Mouse (Mus musculus): ENCODE data around the gene Gm49405. TPM values are rescaled to one million over a fixed set of nuclear protein-coding genes. Genes with fewer than 3 reads are reported as not detected.

The Gm49405 gene
- polyA plus RNA-seq, 1 experiment from 2014 or later = 1.6 TPM

DNA sequence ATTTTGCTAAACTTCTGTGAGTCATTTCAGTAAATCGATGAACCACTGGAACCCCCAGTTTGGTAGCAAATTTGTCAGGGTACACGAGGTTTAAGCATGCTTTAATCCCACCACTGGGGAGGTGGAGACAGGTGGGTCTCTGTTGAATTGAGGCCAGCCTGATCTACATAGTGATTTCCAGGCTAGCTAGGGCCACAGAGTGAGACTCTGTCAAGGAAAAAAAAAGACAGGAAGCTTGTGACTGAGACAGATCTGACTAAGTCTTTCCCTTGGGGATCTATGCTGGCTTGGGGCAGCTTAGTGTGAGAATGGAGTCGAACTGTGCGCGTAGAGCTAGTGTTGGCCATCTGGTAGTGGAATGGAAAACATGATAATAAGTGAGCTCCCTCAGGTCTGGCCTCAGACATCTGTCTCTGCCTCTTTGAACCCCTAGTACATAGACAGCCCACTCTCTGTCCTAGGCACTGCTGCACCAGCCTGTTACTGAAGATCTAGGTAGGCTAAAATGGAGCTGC lies 52.1 kb downstream of the Gm49405 start:
- no peaks in the 10 kb centered on the region for H3K27me3 ChIP-seq (replicated peaks; ENCODE audit: control insufficient read depth, insufficient read depth, low read length)
- ATAC-seq (ENCODE audit: low read depth) (no peak), DNase-seq (ENCODE audit: low spot score) (no peak)
- H3K4me3 ChIP-seq (ENCODE audit: low read depth, low read length) = no peak overlapping the region
- H3K36me3 ChIP-seq (ENCODE audit: control insufficient read depth, insufficient read depth, low read length) = no peaks in the 10 kb centered on the region
- no peaks in the 10 kb centered on the region for H3K9me3 ChIP-seq (ENCODE audit: control insufficient read depth, low read length)
- WGBS = 62% methylated on average over 5 of the region's 5 CpGs
- no peaks in the 10 kb centered on the region for H3K4me1 ChIP-seq (ENCODE audit: control insufficient read depth, insufficient read depth, low read length)
- H3K4me2 ChIP-seq (ENCODE audit: low read depth, low read length) = no peak overlapping the region
- no peak overlapping the region for H3K9ac ChIP-seq (ENCODE audit: low read depth, low read length)
- no peak overlapping the region for H3K27ac ChIP-seq (replicated peaks; ENCODE audit: low read depth, low read length)

DNA sequence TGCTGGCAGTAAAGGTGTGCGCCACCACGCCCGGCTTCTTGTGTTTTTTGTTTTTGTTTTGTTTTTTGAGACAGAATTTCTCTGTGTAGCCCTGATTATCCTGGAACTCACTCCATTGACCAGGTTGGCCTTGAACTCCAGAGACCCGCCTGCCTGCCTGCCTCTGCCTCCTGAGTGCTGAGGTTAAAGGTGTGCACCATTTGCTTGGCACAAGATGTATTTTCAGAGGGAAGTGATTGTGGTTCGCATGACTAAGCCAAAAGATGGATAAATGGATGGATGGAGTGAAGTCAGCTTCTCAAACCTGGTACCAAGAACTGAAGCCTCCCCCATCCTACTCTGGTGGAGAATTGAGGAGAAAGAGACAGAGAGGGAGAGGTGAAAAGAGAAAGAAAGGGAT lies 54.2 kb downstream of the Gm49405 start:
- Histone ChIP-seq H3K9me3 (ENCODE audit: control insufficient read depth, low read length) (no peaks in the 10 kb centered on the region), H3K27ac (replicated peaks; ENCODE audit: low read depth, low read length) (no peak overlapping the region), H3K4me3 (ENCODE audit: low read depth, low read length) (no peak overlapping the region), H3K4me1 (ENCODE audit: control insufficient read depth, insufficient read depth, low read length) (no peaks in the 10 kb centered on the region), H3K4me2 (ENCODE audit: low read depth, low read length) (no peak overlapping the region), H3K27me3 (replicated peaks; ENCODE audit: control insufficient read depth, insufficient read depth, low read length) (no peaks in the 10 kb centered on the region), H3K9ac (ENCODE audit: low read depth, low read length) (no peak overlapping the region), H3K36me3 (ENCODE audit: control insufficient read depth, insufficient read depth, low read length) (no peaks in the 10 kb centered on the region)
- ATAC-seq (ENCODE audit: low read depth) (no peak), DNase-seq (ENCODE audit: low spot score) (no peak)
- WGBS = 87% methylated on average over 5 of the region's 5 CpGs

Other genes with a start within 250 kb of the Gm49405 start
- gene Kmt5b, start 233.2 kb upstream of the Gm49405 start, polyA plus RNA-seq (2014; fragmentation: Nextera tagmentation; extraction: Ambion mirVana) = 25.6 and 26.3 TPM in 2 replicates
- 31.3 and 32.9 TPM in 2 replicates for gene Chka, start 148.9 kb upstream of the Gm49405 start, polyA plus RNA-seq (2014; fragmentation: Nextera tagmentation; extraction: Ambion mirVana)
- 33.6 and 36.5 TPM in 2 replicates for gene Tcirg1, start 93.5 kb upstream of the Gm49405 start, polyA plus RNA-seq (2014; fragmentation: Nextera tagmentation; extraction: Ambion mirVana)
- gene Ndufs8, start 87.9 kb upstream of the Gm49405 start, polyA plus RNA-seq (2014; fragmentation: Nextera tagmentation; extraction: Ambion mirVana) = 297 and 302 TPM in 2 replicates
- gene Aldh3b1, start 70.8 kb upstream of the Gm49405 start, polyA plus RNA-seq (2014; fragmentation: Nextera tagmentation; extraction: Ambion mirVana) = 4.6 and 4.8 TPM in 2 replicates
- gene Unc93b1, start 65.4 kb upstream of the Gm49405 start, polyA plus RNA-seq (2014; fragmentation: Nextera tagmentation; extraction: Ambion mirVana) = 21.3 and 24.5 TPM in 2 replicates
- gene Aldh3b3, start 42.0 kb upstream of the Gm49405 start, polyA plus RNA-seq (2014; fragmentation: Nextera tagmentation; extraction: Ambion mirVana) = 0.18 and 0.24 TPM in 2 replicates
- gene Aldh3b2, start 28.3 kb upstream of the Gm49405 start, polyA plus RNA-seq (2014; fragmentation: Nextera tagmentation; extraction: Ambion mirVana) = 9.2 and 11.8 TPM in 2 replicates
- 8.2 and 8.5 TPM in 2 replicates for gene Acy3, start 14.1 kb upstream of the Gm49405 start, polyA plus RNA-seq (2014; fragmentation: Nextera tagmentation; extraction: Ambion mirVana)
- gene Tbx10, start 7.9 kb upstream of the Gm49405 start, polyA plus RNA-seq (2014; fragmentation: Nextera tagmentation; extraction: Ambion mirVana) = 0.10 TPM in 1 of 2 replicates, not detected in the other
- gene Nudt8, start within 50 bp of the Gm49405 start, polyA plus RNA-seq (2014; fragmentation: Nextera tagmentation; extraction: Ambion mirVana) = 25.8 and 29.5 TPM in 2 replicates
- 2.5 and 3.4 TPM in 2 replicates for gene Doc2g, start 2.7 kb downstream of the Gm49405 start, polyA plus RNA-seq (2014; fragmentation: Nextera tagmentation; extraction: Ambion mirVana)
- 188 and 199 TPM in 2 replicates for gene Ndufv1, start 12.2 kb downstream of the Gm49405 start, polyA plus RNA-seq (2014; fragmentation: Nextera tagmentation; extraction: Ambion mirVana)
- gene Gstp1, start 37.4 kb downstream of the Gm49405 start, polyA plus RNA-seq (2014; fragmentation: Nextera tagmentation; extraction: Ambion mirVana) = 483 and 496 TPM in 2 replicates
- gene Gstp2, start 45.4 kb downstream of the Gm49405 start, polyA plus RNA-seq (2014; fragmentation: Nextera tagmentation; extraction: Ambion mirVana) = 1.2 and 4.5 TPM in 2 replicates
- 0.35 TPM in 1 of 2 replicates, not detected in the other for gene Gstp3, start 58.9 kb downstream of the Gm49405 start, polyA plus RNA-seq (2014; fragmentation: Nextera tagmentation; extraction: Ambion mirVana)
- not detected in 2 replicates for gene Cabp2, start 81.0 kb downstream of the Gm49405 start, polyA plus RNA-seq (2014; fragmentation: Nextera tagmentation; extraction: Ambion mirVana)
- 66.1 and 68.6 TPM in 2 replicates for gene Cdk2ap2, start 96.6 kb downstream of the Gm49405 start, polyA plus RNA-seq (2014; fragmentation: Nextera tagmentation; extraction: Ambion mirVana)
- 5.6 and 6.6 TPM in 2 replicates for gene Pitpnm1, start 99.4 kb downstream of the Gm49405 start, polyA plus RNA-seq (2014; fragmentation: Nextera tagmentation; extraction: Ambion mirVana)
- gene Aip, start 125.2 kb downstream of the Gm49405 start, polyA plus RNA-seq (2014; fragmentation: Nextera tagmentation; extraction: Ambion mirVana) = 81.9 and 88.6 TPM in 2 replicates
- gene Gpr152, start 139.2 kb downstream of the Gm49405 start, polyA plus RNA-seq (2014; fragmentation: Nextera tagmentation; extraction: Ambion mirVana) = 0.08 TPM in 1 of 2 replicates, not detected in the other
- 0.12 TPM in 1 of 2 replicates, not detected in the other for gene Cabp4, start 143.4 kb downstream of the Gm49405 start, polyA plus RNA-seq (2014; fragmentation: Nextera tagmentation; extraction: Ambion mirVana)
- gene Coro1b, start 148.0 kb downstream of the Gm49405 start, polyA plus RNA-seq (2014; fragmentation: Nextera tagmentation; extraction: Ambion mirVana) = 139 and 162 TPM in 2 replicates
- 5.1 and 6.7 TPM in 2 replicates for gene Ptprcap, start 153.0 kb downstream of the Gm49405 start, polyA plus RNA-seq (2014; fragmentation: Nextera tagmentation; extraction: Ambion mirVana)
- gene Rps6kb2, start 162.7 kb downstream of the Gm49405 start, polyA plus RNA-seq (2014; fragmentation: Nextera tagmentation; extraction: Ambion mirVana) = 34.1 and 43.2 TPM in 2 replicates
- gene Carns1, start 174.9 kb downstream of the Gm49405 start, polyA plus RNA-seq (2014; fragmentation: Nextera tagmentation; extraction: Ambion mirVana) = 4.3 and 5.3 TPM in 2 replicates
- 3.6 and 3.8 TPM in 2 replicates for gene Tbc1d10c, start 190.7 kb downstream of the Gm49405 start, polyA plus RNA-seq (2014; fragmentation: Nextera tagmentation; extraction: Ambion mirVana)
- gene Ppp1ca, start 191.4 kb downstream of the Gm49405 start, polyA plus RNA-seq (2014; fragmentation: Nextera tagmentation; extraction: Ambion mirVana) = 744 and 800 TPM in 2 replicates
- 28.9 and 32.4 TPM in 2 replicates for gene Rad9a, start 201.0 kb downstream of the Gm49405 start, polyA plus RNA-seq (2014; fragmentation: Nextera tagmentation; extraction: Ambion mirVana)
- 6.0 and 6.3 TPM in 2 replicates for gene Clcf1, start 213.6 kb downstream of the Gm49405 start, polyA plus RNA-seq (2014; fragmentation: Nextera tagmentation; extraction: Ambion mirVana)
- gene AC109138.7, start 213.7 kb downstream of the Gm49405 start, polyA plus RNA-seq (2014; fragmentation: Nextera tagmentation; extraction: Ambion mirVana) = not detected in 2 replicates
- 28.1 and 31.3 TPM in 2 replicates for gene Pold4, start 231.3 kb downstream of the Gm49405 start, polyA plus RNA-seq (2014; fragmentation: Nextera tagmentation; extraction: Ambion mirVana)

All from embryonic facial prominence, embryonic 14.5 days (tissue).